Mouse (Mus musculus) heart, postnatal 10 days (tissue): ENCODE measurements around the gene Rapgefl1. TPM values are rescaled to one million over a fixed set of nuclear protein-coding genes. Genes with fewer than 3 reads are reported as not detected.

Experiments
- DNase-seq, 2 experiments: peaks; one replicate each; pipeline ENCODE4 v3.0.0; 2021
- intact Hi-C: fragments of 180-260 bp; cut with DNase I; formaldehyde crosslinking; loops from one replicate; pipeline ENCODE4 v1.15.1; 2025
- total RNA-seq, 2 experiments: library from RNA; stranded (reverse); gene quantifications; 2 replicates each; pipeline ENCODE4 v1.2.3; 2021

Gene Rapgefl1
- total RNA-seq, 2 experiments from 2014 or later = 0.79 to 0.87 TPM

GRCm38 (mm10) chr11:98850100-98851093 is 13.8 kb downstream of the Rapgefl1 start:
- DNase-seq = no peak
- intact Hi-C loops = no loop called here

- intact Hi-C loops = no loop called here
- no peak for DNase-seq
Measured at GRCm38 (mm10) chr11:98854116-98854515, 17.5 kb downstream of the Rapgefl1 start.

GRCm38 (mm10) chr11:98854659-98855058 is 18.1 kb downstream of the Rapgefl1 start:
- no peak for DNase-seq
- intact Hi-C loops = loop anchor here (5.0 kb wide), 1 partner anchor 298 kb away; no protein-coding TSS in a partner anchor

GRCm38 (mm10) chr11:98858759-98859731 is 22.5 kb downstream of the Rapgefl1 start:
- intact Hi-C loops = loop anchor here (1.0 to 5.0 kb wide), 2 partner anchors 50 to 293 kb away; no protein-coding TSS in a partner anchor
- DNase-seq = peak; percentile 91 to 95

GRCm38 (mm10) chr11:98863028-98863750 is 26.6 kb downstream of the Rapgefl1 start, which contains the start of gene Wipf2:
TSS of gene Wipf2 (plus strand) at chr11:98863638.
- DNase-seq = peak; percentile 96 to 97
- intact Hi-C loops = loop anchor here (5.0 kb wide), 1 partner anchor 109 kb away; no protein-coding TSS in a partner anchor

GRCm38 (mm10) chr11:98863751-98864429 is 27.3 kb downstream of the Rapgefl1 start:
- intact Hi-C loops = loop anchor here (5.0 kb wide), 1 partner anchor 108 kb away; no protein-coding TSS in a partner anchor
- DNase-seq = peak in 1 of 2 experiments; percentile 64

- DNase-seq = no peak
- intact Hi-C loops = no loop called here
Measured at GRCm38 (mm10) chr11:98867293-98867692, 30.7 kb downstream of the Rapgefl1 start.

- intact Hi-C loops = no loop called here
- DNase-seq = no peak
Measured at GRCm38 (mm10) chr11:98869906-98870305, 33.3 kb downstream of the Rapgefl1 start.

- intact Hi-C loops = no loop called here
- no peak for DNase-seq
Measured at GRCm38 (mm10) chr11:98870791-98871190, 34.2 kb downstream of the Rapgefl1 start.

GRCm38 (mm10) chr11:98871416-98871815 is 34.8 kb downstream of the Rapgefl1 start:
- no peak for DNase-seq
- intact Hi-C loops = no loop called here

- peak; percentile 60 to 61 for DNase-seq
- intact Hi-C loops = no loop called here
Measured at GRCm38 (mm10) chr11:98872040-98872439, 35.5 kb downstream of the Rapgefl1 start.

- DNase-seq = peak; percentile 72 to 74
- intact Hi-C loops = no loop called here
Measured at GRCm38 (mm10) chr11:98873900-98874299, 37.3 kb downstream of the Rapgefl1 start.

- intact Hi-C loops = no loop called here
- no peak for DNase-seq
Measured at GRCm38 (mm10) chr11:98877001-98877400, 40.4 kb downstream of the Rapgefl1 start.

GRCm38 (mm10) chr11:98887703-98888102 is 51.1 kb downstream of the Rapgefl1 start:
- DNase-seq = no peak
- intact Hi-C loops = no loop called here

- DNase-seq = no peak
- intact Hi-C loops = no loop called here
Measured at GRCm38 (mm10) chr11:98889077-98889476, 52.5 kb downstream of the Rapgefl1 start.

GRCm38 (mm10) chr11:98889977-98890376 is 53.4 kb downstream of the Rapgefl1 start:
- intact Hi-C loops = no loop called here
- no peak for DNase-seq

- intact Hi-C loops = no loop called here
- no peak for DNase-seq
Measured at GRCm38 (mm10) chr11:98892426-98892825, 55.8 kb downstream of the Rapgefl1 start.

- intact Hi-C loops = no loop called here
- no peak for DNase-seq
Measured at GRCm38 (mm10) chr11:98900529-98901125, 64.0 kb downstream of the Rapgefl1 start.
